Mouse (Mus musculus): Measurements from ENCODE around the gene Sh2d7.

DNA sequence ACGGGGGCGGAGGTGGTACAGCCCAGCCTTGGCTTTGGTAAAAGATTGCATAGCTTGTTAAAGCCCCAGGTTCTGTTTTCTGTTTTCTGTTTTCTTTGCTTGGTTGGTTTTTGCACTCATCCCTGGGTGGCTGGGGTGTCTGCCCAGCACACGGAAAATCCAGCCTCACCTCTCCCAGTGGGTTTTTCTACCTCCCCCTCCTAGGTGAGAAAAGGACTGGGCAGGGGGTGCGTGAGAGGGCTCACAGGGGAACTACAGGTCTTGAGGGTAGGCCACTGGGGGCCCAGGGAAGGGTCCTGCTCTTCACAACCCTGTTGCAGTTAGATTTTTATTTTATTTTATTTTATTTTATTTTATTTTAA is 6.2 kb downstream of the Sh2d7 start:
- TF ChIP-seq CTCF (IDR thresholded peaks at IDR 0.05 in 2 of 3, conservative IDR thresholded peaks at IDR 0.05 in 1 of 3; ENCODE audit: control insufficient read depth in 1 of 3, insufficient read depth in 1 of 3, low read depth in 2 of 3, low read length in 3 of 3, poor library complexity in 1 of 3, severe bottlenecking in 1 of 3), result no peak
- TF ChIP-seq EP300 (IDR thresholded peaks at IDR 0.05; ENCODE audit: low read depth in 1 of 2, low read length in 2 of 2), result no peak
- TF ChIP-seq NRF1 (IDR thresholded peaks at IDR 0.05; ENCODE audit: insufficient read depth, low read depth, low read length, poor library complexity, severe bottlenecking), result no peak
- no peak for TF ChIP-seq MAFK (IDR thresholded peaks at IDR 0.05; ENCODE audit: borderline replicate concordance, low read depth, low read length)
- TF ChIP-seq BHLHE40 (IDR thresholded peaks at IDR 0.05; ENCODE audit: borderline replicate concordance, low read depth, low read length), result no peak
- TF ChIP-seq ZMIZ1 (IDR thresholded peaks at IDR 0.05; ENCODE audit: low read depth, low read length), result no peak
- TF ChIP-seq POLR2A (IDR thresholded peaks at IDR 0.05; ENCODE audit: control insufficient read depth in 1 of 2, insufficient read depth in 1 of 2, low read depth in 1 of 2, low read length in 2 of 2, poor library complexity in 1 of 2), result no peak

Data from MEL (cell line).